Mouse (Mus musculus) ES-Bruce4 (cell line): ENCODE measurements at regions not wholly inside any gene's neighbourhood (a gene's known extent, or its start where the extent isn't known, plus 50 kb on each side); places are given as distances from the start of the nearest gene placed in this dataset.

Source experiments
- CTCF ChIP-seq: IDR thresholded peaks from one replicate; pipeline ENCODE4 v1.8.1; 2011; ENCODE audit warnings: low read depth, low read length
- POLR2A ChIP-seq: IDR thresholded peaks from one replicate; pipeline ENCODE4 v1.8.1; 2011; ENCODE audit warnings: low read length; ENCODE audit not compliant: insufficient read depth

DNA sequence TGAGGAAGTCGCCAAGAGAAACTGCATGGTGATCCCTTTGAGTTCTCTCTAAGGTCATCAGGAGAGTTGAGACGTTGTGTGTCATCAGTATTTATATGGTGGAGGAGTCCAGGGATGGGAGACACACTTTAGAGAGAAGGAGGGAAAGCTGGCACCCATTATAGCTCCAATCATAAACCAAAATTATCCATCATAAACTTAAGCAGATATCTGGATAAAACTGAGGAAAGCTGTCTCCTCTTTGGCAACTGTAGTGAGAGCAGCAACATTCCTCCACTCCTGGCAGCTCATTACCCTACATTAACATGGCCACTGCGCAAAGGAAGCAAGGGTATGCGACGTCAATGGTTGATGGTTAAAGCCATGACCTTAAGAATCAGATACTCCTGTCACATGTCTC is 323.6 kb downstream of the Lmx1a start:
- TF ChIP-seq CTCF (no peak), POLR2A (no peak)
